Mouse (Mus musculus): Measurements from ENCODE around the gene H2-Q6. TPM values are rescaled to one million over a fixed set of nuclear protein-coding genes. Genes with fewer than 3 reads are reported as not detected.

The H2-Q6 gene
- total RNA-seq, 2 experiments from 2014 or later: 0.17 to 0.26 TPM

Other genes with a start within 250 kb of the H2-Q6 start
- gene Aif1, start 248.8 kb upstream of the H2-Q6 start, total RNA-seq (2021): under 1 TPM in 1 of 2 experiments, not detected in 1; 0.47 TPM
- gene Lst1, start 236.4 kb upstream of the H2-Q6 start, total RNA-seq (2021): 1 to 10 TPM in 1 of 2 experiments, under 1 TPM in 1; 0.74 to 1.5 TPM
- under 1 TPM in 1 of 2 experiments, not detected in 1; 0.46 TPM for gene Ltb, start 230.4 kb upstream of the H2-Q6 start, total RNA-seq (2021)
- gene Tnf, start 222.8 kb upstream of the H2-Q6 start, total RNA-seq (2021): under 1 TPM in 1 of 2 experiments, not detected in 1; 0.46 TPM
- gene Lta, start 219.5 kb upstream of the H2-Q6 start, total RNA-seq (2021): under 1 TPM; 0.36 to 0.62 TPM
- not detected for gene Gm16181, start 204.0 kb upstream of the H2-Q6 start, total RNA-seq (2021)
- gene Atp6v1g2, start 191.2 kb upstream of the H2-Q6 start, total RNA-seq (2021): 1 to 10 TPM; 1.7 to 2.4 TPM
- gene Nfkbil1, start 189.1 kb upstream of the H2-Q6 start, total RNA-seq (2021): 1 to 10 TPM; 5.5 to 8.7 TPM
- 10 to 100 TPM; 67.7 to 83.0 TPM for gene Ddx39b, start 183.1 kb upstream of the H2-Q6 start, total RNA-seq (2021)
- gene H2-D1, start 162.1 kb upstream of the H2-Q6 start, total RNA-seq (2021): 10 to 100 TPM; 28.2 to 39.1 TPM
- under 1 TPM; 0.38 to 0.47 TPM for gene H2-Q1, start 104.4 kb upstream of the H2-Q6 start, total RNA-seq (2021)
- gene H2-Q2, start 82.6 kb upstream of the H2-Q6 start, total RNA-seq (2021): under 1 TPM; 0.20 to 0.77 TPM
- gene H2-Q4, start 45.2 kb upstream of the H2-Q6 start, total RNA-seq (2021): 1 to 10 TPM; 3.6 to 4.0 TPM
- gene H2-Q7, start 14.3 kb downstream of the H2-Q6 start, total RNA-seq (2021): under 1 TPM; 0.33 to 0.62 TPM
- under 1 TPM; 0.10 to 0.13 TPM for gene H2-Q10, start 45.2 kb downstream of the H2-Q6 start, total RNA-seq (2021)
- not detected for gene Pou5f1, start 81.2 kb downstream of the H2-Q6 start, total RNA-seq (2021)
- 1 to 10 TPM; 1.5 to 2.0 TPM for gene Tcf19, start 92.0 kb downstream of the H2-Q6 start, total RNA-seq (2021)
- 1 to 10 TPM; 1.4 to 2.8 TPM for gene Cchcr1, start 92.2 kb downstream of the H2-Q6 start, total RNA-seq (2021)
- not detected for gene Psors1c2, start 108.4 kb downstream of the H2-Q6 start, total RNA-seq (2021)
- not detected for gene Cdsn, start 127.3 kb downstream of the H2-Q6 start, total RNA-seq (2021)
- not detected for gene 2300002M23Rik, start 142.6 kb downstream of the H2-Q6 start, total RNA-seq (2021)
- not detected for gene Sfta2, start 176.7 kb downstream of the H2-Q6 start, total RNA-seq (2021)
- gene Gm9573, start 201.8 kb downstream of the H2-Q6 start, total RNA-seq (2021): not detected
- gene Mucl3, start 218.8 kb downstream of the H2-Q6 start, total RNA-seq (2021): not detected
- 10 to 100 TPM; 12.5 to 12.9 TPM for gene Vars2, start 242.7 kb downstream of the H2-Q6 start, total RNA-seq (2021)
- 10 to 100 TPM; 15.3 to 19.0 TPM for gene Gtf2h4, start 248.9 kb downstream of the H2-Q6 start, total RNA-seq (2021)